Mouse (Mus musculus) heart, postnatal 0 days (tissue): ENCODE data around the gene Chm. TPM values are rescaled to one million over a fixed set of nuclear protein-coding genes. Genes with fewer than 3 reads are reported as not detected.
"Not testable (repeated sequence)": the region's sequence is repeated elsewhere in the genome, so short reads cannot be mapped to it uniquely, and the experiment has no call there.

Source experiments
- ATAC-seq: fragments of 200-750 bp; cut with Nextera tagmentation; 2 replicates; pipeline ENCODE4 v1.8.0; 2017; ENCODE audit warnings: low read depth, moderate number of reproducible peaks, moderate library complexity; ENCODE audit not compliant: insufficient read depth
- DNase-seq: peaks from one replicate; pipeline ENCODE4 v3.0.0-alpha.2; 2016; ENCODE audit warnings: low spot score
- H3K27ac ChIP-seq: fragments of 300-500 bp; sonication (generic); 2 replicates; pipeline ENCODE4 v1.5.1; 2014; ENCODE audit warnings: low read depth, mild to moderate bottlenecking
- H3K27me3 ChIP-seq: fragments of 300-500 bp; sonication (generic); 2 replicates; pipeline ENCODE4 v1.6.1; 2014; ENCODE audit warnings: low read length, mixed read lengths; ENCODE audit not compliant: control insufficient read depth, insufficient read depth
- H3K36me3 ChIP-seq: fragments of 300-500 bp; sonication (generic); replicated peaks from 2 replicates; pipeline ENCODE4 v1.6.1; 2014; ENCODE audit warnings: low read length, mixed read lengths; ENCODE audit not compliant: control insufficient read depth, insufficient read depth
- H3K4me1 ChIP-seq: fragments of 300-500 bp; sonication (generic); 2 replicates; pipeline ENCODE4 v1.6.1; 2014; ENCODE audit warnings: antibody characterized with exemption; ENCODE audit not compliant: control insufficient read depth, insufficient read depth
- H3K4me2 ChIP-seq: fragments of 300-500 bp; sonication (generic); 2 replicates; pipeline ENCODE4 v1.6.1; 2014; ENCODE audit warnings: low read depth, mild to moderate bottlenecking, low read length, moderate library complexity
- H3K4me3 ChIP-seq: fragments of 300-500 bp; sonication (generic); 2 replicates; pipeline ENCODE4 v1.5.1; 2014; ENCODE audit warnings: low read depth, low read length
- H3K9ac ChIP-seq: fragments of 300-500 bp; sonication (generic); replicated peaks from 2 replicates; pipeline ENCODE4 v1.6.1; 2014; ENCODE audit warnings: low read depth, low read length, mixed read lengths
- H3K9me3 ChIP-seq: fragments of 300-500 bp; sonication (generic); replicated peaks from 2 replicates; pipeline ENCODE4 v1.6.1; 2016; ENCODE audit warnings: low read length; ENCODE audit not compliant: control insufficient read depth
- CTCF ChIP-seq: IDR thresholded peaks from 2 replicates; pipeline ENCODE4 v1.5.1; 2016; ENCODE audit warnings: antibody characterized with exemption, control low read depth, low read depth
- EP300 ChIP-seq: IDR thresholded peaks from 2 replicates; pipeline ENCODE4 v1.6.1; 2016; ENCODE audit warnings: antibody characterized with exemption, low read depth
- WGBS: fragments of 180-500 bp; shearing (Covaris S2); extraction: QIAGEN DNeasy Blood & Tissue Kit; methylation state at CpG from one replicate; pipeline ENCODE4 v1.1.7; 2014; 5-methylcytosine and 5-hydroxymethylcytosine counted together
- polyA plus RNA-seq: library from polyadenylated mRNA; unstranded; fragments of >200 nt; fragmentation: Nextera tagmentation; extraction: Ambion mirVana; gene quantifications from 2 replicates; pipeline ENCODE4 v1.2.1, GENCODE M21; 2015
- total RNA-seq: library from RNA; depleted of rRNA; stranded (reverse); fragments of >200 nt; gene quantifications from 2 replicates; pipeline ENCODE4 v1.2.3, GENCODE M21; 2014; ENCODE audit warnings: low replicate concordance; rRNA removed

Gene Chm
- total RNA-seq (12.2 and 29.5 TPM in 2 replicates), polyA plus RNA-seq (5.7 and 6.0 TPM in 2 replicates)

DNA sequence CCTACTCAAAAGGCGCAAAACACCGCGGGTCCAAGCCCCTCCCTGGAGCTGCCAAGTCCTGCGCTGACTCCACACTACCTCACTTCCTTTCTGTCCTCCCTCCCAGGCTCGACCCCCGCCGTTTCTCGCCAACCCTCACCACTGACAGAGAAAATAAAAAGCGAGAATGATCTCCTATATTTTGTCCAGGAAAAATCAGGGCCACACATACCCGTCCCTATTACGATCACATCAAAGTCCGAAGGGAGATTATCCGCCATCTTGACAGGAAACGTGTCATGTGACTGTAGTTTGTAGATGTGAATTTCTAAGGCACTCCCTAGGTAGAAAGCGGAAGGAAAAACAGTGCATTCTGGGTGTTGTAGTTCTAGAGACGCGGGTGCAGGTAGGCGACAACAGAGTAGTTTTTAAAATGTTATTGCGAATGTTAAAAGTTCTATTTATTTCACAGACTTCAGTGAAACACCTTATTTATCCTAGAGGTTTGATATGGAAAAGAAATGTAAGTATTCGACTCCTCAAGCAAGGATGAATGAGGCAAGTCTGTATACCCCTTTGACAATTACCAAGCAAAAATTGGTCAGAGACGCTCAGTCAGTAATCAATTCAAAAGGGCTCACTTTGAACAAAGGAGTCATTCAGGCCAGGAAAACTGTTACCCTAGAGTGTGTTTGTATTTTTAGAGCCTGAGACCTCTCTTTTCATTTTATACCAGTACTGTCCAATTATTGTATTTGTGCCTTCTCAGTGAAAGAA, at the start of gene Chm:
Chm (minus strand) TSS at position 288 of the 756 bp plus-strand sequence.
- Histone ChIP-seq H3K9me3 (no peaks in the 10 kb centered on the region), H3K4me1 (no peaks in the 10 kb centered on the region), H3K36me3 (no peaks in the 10 kb centered on the region), H3K27ac (peak within 1 kb of the TSS; percentile 74), H3K4me2 (peak within 1 kb of the TSS; percentile 59), H3K27me3 (no peaks in the 10 kb centered on the region), H3K9ac (peak within 1 kb of the TSS; percentile 58), H3K4me3 (peak within 1 kb of the TSS; percentile 69)
- WGBS = 9% methylated on average over 21 of the region's 21 CpGs
- ATAC-seq (peak; percentile 82), DNase-seq (peak; percentile 76)
- no peak for TF ChIP-seq EP300
- no peak for TF ChIP-seq CTCF

GRCm38 (mm10) chrX:113193901-113194300, 8.6 kb upstream of the Chm start:
- Histone ChIP-seq H3K27me3 (no peaks in the 10 kb centered on the region), H3K4me1 (no peaks in the 10 kb centered on the region), H3K9me3 (no peaks in the 10 kb centered on the region), H3K9ac (no peak overlapping the region), H3K36me3 (no peaks in the 10 kb centered on the region), H3K4me2 (no peak overlapping the region), H3K27ac (no peak overlapping the region), H3K4me3 (no peak overlapping the region)
- no peak for DNase-seq
- no peak for ATAC-seq
- 40% methylated on average over 2 of the region's 2 CpGs for WGBS
- TF ChIP-seq CTCF (no peak), EP300 (no peak)

- no peaks in the 10 kb centered on the region for H3K36me3 ChIP-seq
- ATAC-seq (0 out of 2 replicates have a peak, but pooled peaks have one; percentile 6), DNase-seq (no peak)
- 12% methylated on average over 17 of the region's 17 CpGs for WGBS
- TF ChIP-seq CTCF = no peak
- no peak for TF ChIP-seq EP300
- no peaks in the 10 kb centered on the region for H3K4me1 ChIP-seq
- H3K9me3 ChIP-seq = no peaks in the 10 kb centered on the region
- no peaks in the 10 kb centered on the region for H3K27me3 ChIP-seq
- peak overlapping the region; percentile 58 for H3K9ac ChIP-seq
- peak overlapping the region; percentile 59 for H3K4me2 ChIP-seq
- H3K27ac ChIP-seq = peak overlapping the region; percentile 74
- peak overlapping the region; percentile 69 for H3K4me3 ChIP-seq
Observed at GRCm38 (mm10) chrX:113184569-113185229, 618 bp downstream of the Chm start.

- not testable (repeated sequence) for H3K9me3 ChIP-seq, ATAC-seq
- 82% methylated on average over 4 of the region's 4 CpGs for WGBS
Observed at GRCm38 (mm10) chrX:113180856-113181255, 4.5 kb downstream of the Chm start.

GRCm38 (mm10) chrX:113172766-113173165, 12.6 kb downstream of the Chm start:
- Histone ChIP-seq H3K9me3 (no peaks in the 10 kb centered on the region), H3K9ac (no peak overlapping the region), H3K4me1 (no peaks in the 10 kb centered on the region), H3K27me3 (no peaks in the 10 kb centered on the region), H3K4me2 (no peak overlapping the region), H3K4me3 (no peak overlapping the region), H3K27ac (no peak overlapping the region), H3K36me3 (no peaks in the 10 kb centered on the region)
- TF ChIP-seq CTCF = no peak
- no peak for TF ChIP-seq EP300
- DNase-seq (no peak), ATAC-seq (no peak)
- 50% methylated on average over 2 of the region's 2 CpGs for WGBS

More at GRCm38 (mm10) chrX:113180856-113181255, 4.5 kb downstream of the Chm start:
- not testable (repeated sequence) for H3K9ac ChIP-seq, H3K27ac ChIP-seq, H3K4me2 ChIP-seq, H3K4me3 ChIP-seq, H3K36me3 ChIP-seq, DNase-seq, H3K27me3 ChIP-seq, H3K4me1 ChIP-seq
